Mouse (Mus musculus): Measurements from ENCODE around the gene Ggcx.
"Not testable (repeated sequence)": the region's sequence is repeated elsewhere in the genome, so short reads cannot be mapped to it uniquely, and the experiment has no call there.

Gene Ggcx

GRCm38 (mm10) chr6:72458921-72459320 is 44.8 kb downstream of the Ggcx start:
- DNase-seq (ENCODE audit: extremely low spot score, low read depth, low spot score): no peak

GRCm38 (mm10) chr6:72460036-72460801 is 46.1 kb downstream of the Ggcx start:
- DNase-seq (ENCODE audit: extremely low spot score, low read depth, low spot score): no peak

DNA sequence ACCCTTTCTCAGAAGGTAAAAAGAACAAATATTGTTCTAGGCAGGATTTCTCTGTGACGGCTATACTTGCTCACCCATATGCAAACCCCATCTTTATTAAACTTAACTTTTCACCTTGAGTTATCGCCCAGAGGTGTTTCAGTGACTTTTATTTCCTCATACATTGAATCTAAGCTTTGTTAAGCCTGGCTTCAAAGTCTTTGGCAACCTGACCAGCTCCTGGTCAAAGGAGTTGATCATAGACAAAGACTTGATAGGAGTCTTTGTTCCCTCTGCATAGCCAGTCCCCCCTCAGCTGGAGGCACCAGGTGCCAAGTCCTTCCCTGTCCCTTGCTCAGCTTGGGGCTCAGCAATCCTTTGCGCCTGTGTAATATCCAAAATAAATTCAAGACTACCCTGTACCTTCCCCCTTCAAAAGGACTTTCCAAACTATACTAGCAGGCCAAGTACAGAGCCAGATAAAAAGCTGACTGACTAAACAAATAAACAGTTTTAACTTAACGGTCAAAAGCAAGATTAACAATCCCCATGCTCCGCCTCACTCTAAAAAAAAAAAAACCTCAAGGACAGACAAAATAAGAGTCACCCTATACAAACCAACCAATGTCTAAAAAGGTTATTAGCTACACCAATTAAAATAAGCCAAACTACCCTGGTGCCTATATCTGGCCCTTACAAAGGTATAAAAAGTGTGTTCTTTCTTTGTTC is 48.6 kb downstream of the Ggcx start:
- not testable (repeated sequence) for DNase-seq (ENCODE audit: extremely low spot score, low read depth, low spot score)

DNA sequence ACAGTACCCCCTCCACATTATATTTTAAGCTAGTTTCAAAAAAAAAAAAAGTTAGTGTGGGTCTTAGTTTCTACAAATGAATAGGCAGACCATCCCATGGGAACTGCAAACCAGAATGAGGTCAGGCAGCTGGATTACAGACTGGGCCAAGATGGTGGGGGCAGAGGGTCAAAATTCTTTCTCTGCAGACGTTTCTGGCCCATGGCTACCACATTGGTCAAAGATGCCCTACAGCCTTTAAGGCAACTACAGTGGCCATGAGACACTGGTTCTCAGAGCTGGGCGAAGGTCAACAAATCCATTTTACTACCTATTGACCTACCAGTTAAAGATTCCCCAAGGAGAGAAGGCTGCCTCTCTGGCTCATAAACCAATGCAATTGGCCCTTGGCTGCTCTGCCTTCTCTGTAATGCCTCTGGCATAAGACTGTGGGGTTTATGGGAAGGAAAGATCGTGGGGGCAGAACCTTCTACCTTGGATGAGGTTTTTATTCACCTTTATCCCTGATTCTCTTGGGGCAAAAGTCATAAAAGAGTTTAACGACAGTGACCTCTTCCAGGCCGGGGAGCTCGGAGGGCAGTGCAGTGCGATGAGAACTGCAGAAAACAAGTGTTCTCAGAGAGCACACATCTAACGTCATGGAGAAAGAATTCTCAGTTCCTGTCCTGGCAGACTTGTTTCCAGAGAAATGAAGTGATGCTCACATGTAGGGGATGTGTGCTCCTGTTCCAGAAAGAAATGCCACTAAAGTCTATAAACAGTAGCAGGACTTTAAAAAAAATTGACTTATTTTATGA is 51.5 kb downstream of the Ggcx start:
- no peak for DNase-seq (ENCODE audit: extremely low spot score, low read depth, low spot score)

DNA sequence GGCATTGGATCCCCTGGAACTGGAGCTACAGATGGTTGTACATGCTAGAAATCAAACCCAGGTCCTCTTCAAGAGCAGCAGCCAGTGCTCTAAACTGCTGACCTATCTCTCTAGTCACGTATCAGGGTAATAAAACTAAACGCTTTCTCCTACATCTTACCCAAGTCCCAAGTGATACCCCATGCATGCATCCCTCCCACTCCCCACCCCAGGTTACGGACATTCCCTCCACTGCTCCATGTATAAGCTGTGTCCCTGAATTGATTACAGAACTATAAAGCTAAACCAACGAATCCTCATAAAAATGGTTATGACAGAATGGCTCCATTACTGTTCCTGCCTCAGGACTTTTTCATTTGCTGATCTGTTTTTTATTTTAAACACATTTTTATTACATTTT is 52.1 kb downstream of the Ggcx start:
- DNase-seq (ENCODE audit: extremely low spot score, low read depth, low spot score): no peak

DNA sequence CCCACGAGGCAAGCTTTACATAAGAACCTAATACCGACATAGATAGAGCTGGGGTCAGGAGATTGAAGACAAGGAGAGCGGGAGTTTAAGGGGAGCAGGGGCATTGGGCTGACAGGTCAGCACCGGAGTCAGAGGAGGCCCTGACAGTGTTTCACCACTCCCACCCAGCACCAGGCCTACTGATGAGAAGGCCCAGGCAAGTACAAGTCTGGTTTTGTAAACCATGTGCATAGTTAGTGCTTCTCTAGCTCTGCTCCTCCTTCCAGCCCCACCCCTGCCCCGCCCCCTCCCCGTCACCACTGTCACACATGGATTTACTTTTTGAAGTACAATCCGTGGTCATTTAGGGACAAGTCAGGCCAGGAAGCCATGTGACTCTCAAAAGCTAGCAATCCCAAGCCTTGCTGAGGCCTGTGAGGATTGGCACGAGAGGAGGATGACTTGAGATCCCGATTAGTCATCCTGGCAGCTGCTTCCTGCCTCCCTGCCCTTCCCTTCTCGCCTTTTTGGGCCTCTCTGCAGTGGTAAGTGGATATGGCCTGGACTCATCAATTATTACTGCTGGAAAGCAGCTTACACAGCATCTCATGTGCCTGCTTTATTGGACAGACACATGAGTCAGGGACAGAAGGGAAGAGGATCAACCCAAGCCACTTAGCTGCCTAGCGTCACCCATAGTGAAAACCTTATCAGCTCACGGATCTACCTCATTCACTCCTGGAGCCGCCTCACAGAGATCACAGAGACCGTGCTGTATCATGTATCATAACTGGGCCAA is 59.3 kb downstream of the Ggcx start:
- no peak for DNase-seq (ENCODE audit: extremely low spot score, low read depth, low spot score)

GRCm38 (mm10) chr6:72475221-72475985 is 61.3 kb downstream of the Ggcx start:
- no peak for DNase-seq (ENCODE audit: extremely low spot score, low read depth, low spot score)

- no peak for DNase-seq (ENCODE audit: extremely low spot score, low read depth, low spot score)
Measured at GRCm38 (mm10) chr6:72476836-72477235, 62.7 kb downstream of the Ggcx start.

GRCm38 (mm10) chr6:72477621-72478020 is 63.5 kb downstream of the Ggcx start:
- no peak for DNase-seq (ENCODE audit: extremely low spot score, low read depth, low spot score)

DNA sequence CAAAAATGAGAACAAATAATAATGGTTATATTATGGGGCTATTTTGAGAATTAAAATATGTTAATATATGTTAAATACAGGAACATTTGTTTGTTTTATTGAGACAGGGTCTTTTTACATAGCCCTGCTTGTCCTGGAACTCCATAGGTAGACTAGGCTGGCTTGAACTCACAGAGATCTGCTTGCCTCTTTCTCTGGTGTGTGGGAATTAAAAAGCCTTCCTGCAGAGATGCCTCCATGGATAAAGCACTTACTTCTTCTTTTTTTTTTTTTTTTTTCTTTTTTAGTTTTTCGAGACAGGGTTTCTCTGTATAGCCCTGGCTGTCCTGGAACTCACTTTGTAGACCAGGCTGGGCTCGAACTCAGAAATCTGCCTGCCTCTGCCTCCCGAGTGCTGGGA is 64.6 kb downstream of the Ggcx start:
- DNase-seq (ENCODE audit: extremely low spot score, low read depth, low spot score): not testable (repeated sequence)

DNA sequence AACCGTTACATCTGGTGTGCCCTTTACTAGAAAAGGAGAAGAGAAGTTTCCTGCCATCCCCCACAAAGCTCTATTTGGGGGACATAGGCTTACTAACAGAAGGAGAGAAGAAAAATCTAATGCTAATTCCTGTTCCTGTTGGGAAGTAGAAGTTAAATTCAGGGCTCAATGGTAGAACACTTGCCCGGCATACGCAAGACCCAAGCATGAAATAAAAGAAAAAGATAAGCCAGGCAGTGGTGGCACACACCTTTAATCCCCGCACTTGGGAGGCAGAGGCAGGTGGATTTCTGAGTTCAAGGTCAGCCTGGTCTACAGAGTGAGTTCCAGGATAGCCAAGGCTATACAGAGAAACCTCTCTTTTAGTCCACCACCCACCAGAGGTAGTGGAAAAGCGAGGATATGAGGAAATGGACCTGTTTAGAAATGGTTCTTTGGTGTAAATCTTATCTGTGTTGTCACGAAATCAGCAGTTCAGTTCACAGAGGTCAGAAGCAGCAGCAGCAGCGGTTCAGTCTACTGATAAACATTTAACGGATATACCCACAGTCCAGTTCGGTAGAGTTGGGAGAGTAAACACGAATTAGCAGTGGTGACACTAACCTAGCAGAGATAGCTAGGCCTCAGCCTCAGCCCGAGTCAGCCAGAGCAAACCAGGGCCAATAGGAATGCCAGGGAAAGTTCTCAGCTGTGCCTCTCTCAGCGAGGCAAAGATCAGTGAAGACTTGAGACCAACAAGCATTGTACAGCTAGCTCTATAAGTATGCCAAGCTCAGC is 65.7 kb downstream of the Ggcx start:
- DNase-seq (ENCODE audit: extremely low spot score, low read depth, low spot score): no peak

DNA sequence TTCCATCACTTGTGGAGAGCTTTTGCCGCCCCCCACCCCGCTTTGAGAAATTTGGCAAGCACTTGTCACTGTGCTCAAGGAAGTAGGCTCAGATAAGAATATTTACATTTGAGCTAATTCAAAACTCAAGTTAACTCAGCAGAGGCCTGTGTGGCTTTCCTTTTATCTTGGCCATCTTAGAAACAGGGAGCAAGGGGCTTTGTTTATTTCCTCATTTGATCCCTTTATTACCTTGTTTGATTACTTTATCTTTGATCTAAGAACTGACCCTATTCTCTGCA is 66.3 kb downstream of the Ggcx start:
- no peak for DNase-seq (ENCODE audit: extremely low spot score, low read depth, low spot score)
